Mouse (Mus musculus) neutrophil, adult 65 days (primary cell): Measurements from ENCODE around the gene Rps28. TPM values are rescaled to one million over a fixed set of nuclear protein-coding genes. Genes with fewer than 3 reads are reported as not detected.

ENCODE experiments used
- total RNA-seq: library from RNA; stranded (reverse); gene quantifications from 2 replicates; pipeline ENCODE4 v1.2.4, GENCODE M21; 2023

The Rps28 gene
- 711 and 827 TPM in 2 replicates for total RNA-seq

DNA sequence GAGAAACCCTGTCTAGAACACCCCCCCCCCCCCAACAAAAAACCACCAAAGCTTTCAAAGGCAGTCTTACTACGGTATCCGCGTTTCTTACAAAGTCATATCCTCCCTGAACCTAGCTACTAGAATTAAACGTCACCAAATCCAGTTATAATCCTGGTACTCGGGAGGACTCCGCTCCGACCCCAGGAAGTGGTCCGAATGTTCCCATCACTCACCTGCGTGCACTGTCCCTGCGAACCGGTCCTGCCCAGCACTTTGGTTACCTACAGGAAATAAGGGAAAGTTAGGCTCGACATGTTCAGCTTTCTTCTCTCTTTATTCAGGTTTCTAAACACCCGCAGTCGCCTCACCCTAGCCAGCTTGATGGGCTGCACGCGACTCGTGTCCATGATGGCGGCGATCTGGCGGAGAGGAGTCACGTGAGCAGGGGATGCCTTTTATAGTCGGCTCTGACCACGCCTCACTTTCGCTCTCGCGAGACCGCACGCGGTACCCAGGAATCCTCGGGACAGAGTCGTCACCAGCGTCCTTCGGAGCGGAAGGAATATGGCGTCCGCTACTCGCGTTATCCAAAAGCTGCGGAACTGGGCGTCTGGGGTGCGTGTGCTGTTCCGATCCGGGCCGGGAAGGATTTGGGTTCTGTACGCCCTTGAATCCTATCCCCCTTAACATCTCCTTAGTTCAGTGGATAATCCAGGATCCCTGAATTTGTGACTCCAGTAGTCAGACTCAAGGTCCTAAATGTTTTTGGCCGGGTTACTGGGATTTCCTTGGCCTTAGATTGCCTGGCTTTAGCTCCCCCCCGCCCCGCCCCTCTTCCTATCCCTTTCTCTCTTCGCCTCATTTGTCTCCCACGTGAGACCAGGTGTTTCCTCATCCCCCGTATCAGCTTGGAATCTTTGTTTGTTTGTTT, at the start of gene Rps28, which contains the start of gene Ndufa7:
TSS of gene Rps28 (minus strand) at position 479 of the 913 bp plus-strand sequence.
TSS of gene Ndufa7 (plus strand) at position 489 of the 913 bp plus-strand sequence.

DNA sequence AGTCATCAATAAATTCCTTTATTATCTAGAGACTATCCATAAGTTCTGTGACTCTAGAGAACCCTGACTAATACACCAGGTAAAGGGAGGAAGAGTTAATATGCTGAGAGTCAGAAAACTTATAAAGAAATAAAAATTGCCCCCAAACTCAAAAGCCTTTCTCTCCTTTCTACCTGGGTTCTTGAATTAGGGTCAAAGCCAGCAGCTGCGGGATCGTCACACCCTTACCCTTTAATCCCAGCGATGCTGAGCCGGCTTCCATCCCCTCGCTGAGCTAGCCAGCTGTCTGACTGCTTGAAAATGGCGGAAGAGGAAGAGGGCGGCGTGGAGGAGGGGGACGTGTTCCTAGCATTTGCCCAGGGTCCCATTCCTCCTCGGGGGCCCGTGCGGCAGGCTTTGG, 49.2 kb upstream of the Rps28 start, which contains the start of gene Gm7029:
TSS of gene Gm7029 (plus strand) at position 301 of the 400 bp plus-strand sequence.

DNA sequence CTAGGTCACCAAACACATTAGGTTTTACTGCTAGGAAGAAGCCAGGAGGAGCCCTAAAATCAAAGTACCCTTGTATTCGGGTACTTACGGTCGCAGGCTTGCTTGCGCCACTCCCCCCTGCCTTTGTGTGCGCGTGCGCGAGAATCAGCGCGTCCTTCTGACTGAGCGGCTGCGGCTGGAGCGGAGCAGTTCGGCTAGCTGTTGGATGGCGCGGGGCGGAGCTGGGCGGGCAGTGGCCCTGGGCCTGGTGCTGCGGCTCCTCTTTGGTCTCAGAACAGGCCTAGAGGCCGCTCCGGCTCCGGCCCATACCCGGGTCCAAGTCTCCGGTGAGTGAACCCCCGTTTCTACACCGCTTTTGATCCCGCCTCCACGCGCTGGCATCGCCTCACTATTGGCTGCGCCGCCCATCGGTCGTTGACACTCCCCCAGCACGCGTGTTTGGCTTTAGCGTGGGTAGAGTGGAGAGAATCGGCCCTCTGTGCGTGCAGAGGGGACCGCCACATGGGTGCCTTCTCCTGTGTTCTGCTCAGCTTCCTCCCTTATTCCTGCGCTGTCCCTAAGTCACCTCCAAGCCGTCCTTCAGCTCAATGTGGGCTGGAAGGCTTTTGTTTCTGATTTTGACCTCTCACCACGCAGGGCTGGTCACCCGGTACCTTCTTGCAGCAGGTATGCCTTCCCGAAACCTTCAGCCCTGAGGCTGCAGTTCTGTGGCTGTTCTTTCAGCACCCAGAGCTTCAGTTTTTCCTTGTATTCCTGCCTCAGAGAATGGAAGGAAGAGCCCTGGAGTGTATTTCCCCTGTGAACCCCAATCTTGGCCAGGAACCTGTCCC, 18.8 kb upstream of the Rps28 start, which contains the start of gene Cd320:
TSS of gene Cd320 (plus strand) at position 126 of the 830 bp plus-strand sequence.

GRCm38 (mm10) chr17:33810334-33811141, 13.8 kb downstream of the Rps28 start, which contains the start of gene Kank3:
Kank3 (plus strand) TSS chr17:33810519.

DNA sequence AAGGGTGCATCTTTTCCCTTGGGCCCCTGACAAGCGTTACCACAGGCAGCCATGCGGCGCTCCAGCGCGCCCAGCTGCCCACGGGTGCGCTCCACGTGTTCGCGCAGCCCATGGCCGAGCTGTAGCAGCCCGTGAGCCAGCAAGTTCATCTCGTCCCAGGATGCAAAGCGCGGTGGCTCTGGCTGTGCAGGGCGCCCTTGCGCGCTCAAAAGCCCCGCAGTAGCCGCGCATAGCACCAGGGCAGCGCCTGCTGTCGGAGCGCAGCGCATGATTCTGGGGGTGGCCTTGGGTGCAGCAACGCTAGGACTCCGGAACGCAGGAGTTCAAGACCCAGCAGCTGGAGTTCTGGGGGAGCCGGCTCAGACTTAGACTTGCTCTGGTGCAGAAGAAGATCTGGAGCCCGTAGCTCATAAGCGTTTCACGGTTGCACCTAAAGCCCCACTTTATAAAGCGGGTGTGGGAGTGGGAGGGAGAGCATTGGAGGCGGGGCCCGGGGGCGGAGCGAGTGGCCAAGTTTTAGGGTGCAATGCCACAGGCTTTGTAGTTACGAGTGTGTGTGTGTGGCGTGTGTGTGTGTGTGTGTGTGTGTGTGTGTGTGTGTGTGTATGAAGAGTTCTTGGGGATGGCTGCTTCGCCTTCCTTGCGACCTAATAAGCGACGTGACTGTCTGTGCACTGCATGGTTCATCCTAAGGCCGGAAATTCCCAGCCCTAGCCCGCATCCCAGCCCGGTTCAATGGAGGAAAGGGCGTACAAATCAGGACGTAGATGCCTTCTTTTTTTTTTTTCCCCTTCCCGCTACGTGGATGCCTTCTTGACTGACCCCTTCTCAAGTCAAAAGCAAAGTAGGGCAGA, 43.0 kb downstream of the Rps28 start, which contains the start of gene Angptl4:
TSS of gene Angptl4 (minus strand) at position 707 of the 854 bp plus-strand sequence.

Other genes starting within 250 kb of the Rps28 start
- 64.9 and 67.7 TPM in 2 replicates for gene Zfp414, start 195.5 kb downstream of the Rps28 start, total RNA-seq
- gene Pram1, start 186.5 kb downstream of the Rps28 start, total RNA-seq: 306 and 399 TPM in 2 replicates
- gene Hnrnpm, start 137.7 kb downstream of the Rps28 start, total RNA-seq: 256 and 388 TPM in 2 replicates
- 48.6 and 60.5 TPM in 2 replicates for gene March2, start 105.9 kb downstream of the Rps28 start, total RNA-seq
- gene Rab11b, start 64.0 kb downstream of the Rps28 start, total RNA-seq: 204 and 227 TPM in 2 replicates
- 1.2 and 1.5 TPM in 2 replicates for gene Angptl4, start 42.7 kb downstream of the Rps28 start, total RNA-seq
- 3.1 and 7.7 TPM in 2 replicates for gene Kank3, start 14.0 kb downstream of the Rps28 start, total RNA-seq
- 74.0 and 119 TPM in 2 replicates for gene Ndufa7, start within 50 bp of the Rps28 start, total RNA-seq
- gene Cd320, start 18.5 kb upstream of the Rps28 start, total RNA-seq: 1.4 and 1.5 TPM in 2 replicates
- not detected in 2 replicates for gene Gm7029, start 49.3 kb upstream of the Rps28 start, total RNA-seq
- gene Kifc1, start 66.1 kb upstream of the Rps28 start, total RNA-seq: 34.6 and 53.7 TPM in 2 replicates
- gene Platr17, start 80.6 kb upstream of the Rps28 start, total RNA-seq: not detected in 2 replicates
- gene Daxx, start 84.9 kb upstream of the Rps28 start, total RNA-seq: 33.8 and 48.4 TPM in 2 replicates
- 290 and 325 TPM in 2 replicates for gene Tapbp, start 91.3 kb upstream of the Rps28 start, total RNA-seq
- 27.9 and 37.3 TPM in 2 replicates for gene Zbtb22, start 91.3 kb upstream of the Rps28 start, total RNA-seq
- 218 and 285 TPM in 2 replicates for gene Rgl2, start 105.0 kb upstream of the Rps28 start, total RNA-seq
- 46.9 and 53.4 TPM in 2 replicates for gene Pfdn6, start 115.8 kb upstream of the Rps28 start, total RNA-seq
- 18.3 and 21.6 TPM in 2 replicates for gene Wdr46, start 116.1 kb upstream of the Rps28 start, total RNA-seq
- gene B3galt4, start 126.9 kb upstream of the Rps28 start, total RNA-seq: 11.3 and 12.8 TPM in 2 replicates
- 56.0 and 70.7 TPM in 2 replicates for gene Vps52, start 131.2 kb upstream of the Rps28 start, total RNA-seq
- 242 and 295 TPM in 2 replicates for gene Rps18, start 131.4 kb upstream of the Rps28 start, total RNA-seq
- gene H2-K1, start 175.8 kb upstream of the Rps28 start, total RNA-seq: 1,081 and 1,209 TPM in 2 replicates
- 9.9 and 11.6 TPM in 2 replicates for gene Ring1, start 200.1 kb upstream of the Rps28 start, total RNA-seq
- gene H2-Ke6, start 203.5 kb upstream of the Rps28 start, total RNA-seq: 67.8 and 83.5 TPM in 2 replicates
- gene Slc39a7, start 207.1 kb upstream of the Rps28 start, total RNA-seq: 85.8 and 92.4 TPM in 2 replicates
- gene Rxrb, start 207.2 kb upstream of the Rps28 start, total RNA-seq: 54.6 and 60.1 TPM in 2 replicates
- gene Col11a2, start 214.9 kb upstream of the Rps28 start, total RNA-seq: 6.9 and 9.1 TPM in 2 replicates